In genomic region chr12:73393881-73394291, GRCm38 (mm10) we compare ENCODE assay signal across 14 mouse cellular contexts.
DNase-seq lines count a peak whose midpoint lies in the region; ATAC-seq and TF ChIP-seq lines count a peak whose summit lies in the region.
"Had no signal": no experiment of that assay in that cellular context is flagged by ENCODE, and none has a peak within 500 bp of the region (broad histone marks: within the 10 kb centered on the region; RNA-seq: fewer than 3 reads in every experiment).

No protein-coding gene starts in this region.

- peak overlapping the region; percentile 45 for H3K27ac ChIP-seq in forebrain, embryonic 10.5 days
- H3K27ac ChIP-seq in forebrain, embryonic 16.5 days (ENCODE audit: low read length) = no peak overlapping the region
- 0 out of 2 replicates have a peak overlapping the region, but pooled peaks have one; percentile 15 for H3K27ac ChIP-seq in hindbrain, embryonic 13.5 days
- H3K27ac ChIP-seq in hindbrain, embryonic 16.5 days (ENCODE audit: low read depth, low read length) = no peak overlapping the region
- H3K27ac ChIP-seq in testis, adult 2 months (ENCODE audit: control insufficient read depth, insufficient read depth, low read depth, low read length) = no peak overlapping the region
- H3K27ac ChIP-seq: liver, embryonic 15.5 days had no signal

- TF ChIP-seq POLR2A in testis, adult 2 months (IDR thresholded peaks at IDR 0.05; ENCODE audit: control insufficient read depth, low read depth, low read length) = no peak

- 34% methylated on average over 6 of the region's 6 CpGs for WGBS in forebrain, embryonic 10.5 days
- WGBS in forebrain, embryonic 16.5 days = 39% methylated on average over 6 of the region's 6 CpGs
- 35% methylated on average over 6 of the region's 6 CpGs for WGBS in hindbrain, embryonic 13.5 days
- WGBS in hindbrain, embryonic 16.5 days = 29% methylated on average over 6 of the region's 6 CpGs

- no peaks in the 10 kb centered on the region for H3K9me3 ChIP-seq in forebrain, embryonic 10.5 days
- H3K9me3 ChIP-seq in forebrain, embryonic 16.5 days (ENCODE audit: control insufficient read depth, low read length) = no peaks in the 10 kb centered on the region
- no peaks in the 10 kb centered on the region for H3K9me3 ChIP-seq in hindbrain, embryonic 13.5 days
- no peaks in the 10 kb centered on the region for H3K9me3 ChIP-seq in hindbrain, embryonic 16.5 days (ENCODE audit: control insufficient read depth, low read length)
- H3K9me3 ChIP-seq: liver, embryonic 15.5 days had no signal

- no peak overlapping the region for H3K4me3 ChIP-seq in forebrain, embryonic 10.5 days
- no peak overlapping the region for H3K4me3 ChIP-seq in forebrain, embryonic 16.5 days (replicated peaks; ENCODE audit: low read length)
- H3K4me3 ChIP-seq in hindbrain, embryonic 13.5 days = no peak overlapping the region
- no peak overlapping the region for H3K4me3 ChIP-seq in hindbrain, embryonic 16.5 days (ENCODE audit: low read length)
- H3K4me3 ChIP-seq in testis, adult 2 months (ENCODE audit: control insufficient read depth, low read depth, low read length) = peak overlapping the region; percentile 28
- H3K4me3 ChIP-seq: liver, embryonic 15.5 days had no signal

- H3K27me3 ChIP-seq in forebrain, embryonic 10.5 days (ENCODE audit: poor library complexity, severe bottlenecking) = no peaks in the 10 kb centered on the region
- H3K27me3 ChIP-seq in forebrain, embryonic 16.5 days (replicated peaks; ENCODE audit: control insufficient read depth, insufficient read depth, low read length) = no peaks in the 10 kb centered on the region
- H3K27me3 ChIP-seq in hindbrain, embryonic 13.5 days = no peaks in the 10 kb centered on the region
- no peaks in the 10 kb centered on the region for H3K27me3 ChIP-seq in hindbrain, embryonic 16.5 days (replicated peaks; ENCODE audit: control insufficient read depth, insufficient read depth, low read length)
- H3K27me3 ChIP-seq in testis, adult 2 months (ENCODE audit: control insufficient read depth, insufficient read depth, low read length) = no peaks in the 10 kb centered on the region
- H3K27me3 ChIP-seq: liver, embryonic 15.5 days had no signal

- H3K4me2 ChIP-seq in forebrain, embryonic 16.5 days (ENCODE audit: low read length) = no peak overlapping the region
- no peak overlapping the region for H3K4me2 ChIP-seq in hindbrain, embryonic 13.5 days
- no peak overlapping the region for H3K4me2 ChIP-seq in hindbrain, embryonic 16.5 days (ENCODE audit: low read length)
- H3K4me2 ChIP-seq: liver, embryonic 15.5 days had no signal

- H3K36me3 ChIP-seq in forebrain, embryonic 10.5 days (replicated peaks) = no peaks in the 10 kb centered on the region
- no peaks in the 10 kb centered on the region for H3K36me3 ChIP-seq in forebrain, embryonic 16.5 days (ENCODE audit: control insufficient read depth, insufficient read depth)
- no peaks in the 10 kb centered on the region for H3K36me3 ChIP-seq in hindbrain, embryonic 13.5 days
- H3K36me3 ChIP-seq in hindbrain, embryonic 16.5 days (ENCODE audit: control insufficient read depth, insufficient read depth, low read length) = no peaks in the 10 kb centered on the region
- H3K36me3 ChIP-seq in testis, adult 2 months (ENCODE audit: control insufficient read depth, insufficient read depth, low read length) = no peaks in the 10 kb centered on the region
- H3K36me3 ChIP-seq: liver, embryonic 15.5 days had no signal

- no peak for DNase-seq in forebrain, embryonic 10.5 days (ENCODE audit: extremely low spot score, low spot score)
- no peak for DNase-seq in testis, postnatal 10 days (ENCODE audit: low spot score)
- no peak for DNase-seq in cerebellum, postnatal 14 days
- no peak for DNase-seq in urinary bladder, adult 2 months (ENCODE audit: low spot score)
- DNase-seq: adrenal gland, postnatal 14 days; gastrocnemius, postnatal 14 days; lung, postnatal 36 days; thymus, adult 18-20 months had no signal

- TF ChIP-seq CTCF in testis, adult 2 months (IDR thresholded peaks at IDR 0.05; ENCODE audit: control insufficient read depth, insufficient read depth, insufficient replicate concordance, low read depth, low read length) = no peak

- H3K9ac ChIP-seq in forebrain, embryonic 16.5 days (replicated peaks; ENCODE audit: low read depth, low read length) = no peak overlapping the region
- no peak overlapping the region for H3K9ac ChIP-seq in hindbrain, embryonic 13.5 days
- no peak overlapping the region for H3K9ac ChIP-seq in hindbrain, embryonic 16.5 days (ENCODE audit: low read depth, low read length)
- H3K9ac ChIP-seq: liver, embryonic 15.5 days had no signal

- ATAC-seq in forebrain, embryonic 16.5 days = no peak
- no peak for ATAC-seq in hindbrain, embryonic 13.5 days (ENCODE audit: low FRiP score)
- ATAC-seq in hindbrain, embryonic 16.5 days = no peak
- ATAC-seq: forebrain, embryonic 14.5 days had no signal

- peaks cover 40% of the 10 kb centered on the region for H3K4me1 ChIP-seq in forebrain, embryonic 10.5 days
- no peaks in the 10 kb centered on the region for H3K4me1 ChIP-seq in forebrain, embryonic 16.5 days (replicated peaks; ENCODE audit: control insufficient read depth, insufficient read depth, low read length)
- H3K4me1 ChIP-seq in hindbrain, embryonic 13.5 days (replicated peaks) = peaks cover 4% of the 10 kb centered on the region
- H3K4me1 ChIP-seq in hindbrain, embryonic 16.5 days (ENCODE audit: control insufficient read depth, insufficient read depth, low read depth, low read length) = no peaks in the 10 kb centered on the region
- no peaks in the 10 kb centered on the region; the same call in 1 of the 2 replicates for H3K4me1 ChIP-seq in testis, adult 2 months (ENCODE audit: control insufficient read depth, insufficient read depth, low read length)
- H3K4me1 ChIP-seq: liver, embryonic 15.5 days had no signal

Comparison
In these comparisons a context has a peak if more than half of its experiments do, and no peak if none do; other contexts are left out.
1. H3K27ac ChIP-seq: peak in forebrain, embryonic 10.5 days (single experiment) and hindbrain, embryonic 13.5 days (single experiment); none in forebrain, embryonic 16.5 days (single experiment), hindbrain, embryonic 16.5 days (single experiment) and testis, adult 2 months (single experiment).